Mouse (Mus musculus): Measurements from ENCODE around the gene Eif1. TPM values are rescaled to one million over a fixed set of nuclear protein-coding genes. Genes with fewer than 3 reads are reported as not detected.

Gene Eif1
- total RNA-seq (2014; rRNA removed; ENCODE audit: low replicate concordance) (64.1 and 105 TPM in 2 replicates), polyA plus RNA-seq (2015; fragmentation: Nextera tagmentation; extraction: Ambion mirVana) (1,927 and 2,123 TPM in 2 replicates)

- Histone ChIP-seq H3K27me3 (ENCODE audit: control insufficient read depth, insufficient read depth, low read length) (no peaks in the 10 kb centered on the region), H3K27ac (ENCODE audit: low read depth) (peak within 1 kb of the TSS; percentile 98), H3K4me1 (ENCODE audit: control insufficient read depth, insufficient read depth) (no peaks in the 10 kb centered on the region; the same call in 1 of the 2 replicates), H3K9me3 (replicated peaks; ENCODE audit: control insufficient read depth, low read length) (no peaks in the 10 kb centered on the region), H3K9ac (replicated peaks; ENCODE audit: low read depth, low read length) (peak within 1 kb of the TSS; percentile 92), H3K4me2 (ENCODE audit: low read depth, low read length) (peak within 1 kb of the TSS; percentile 85), H3K4me3 (ENCODE audit: low read depth, low read length) (peak within 1 kb of the TSS; percentile 80), H3K36me3 (replicated peaks; ENCODE audit: control insufficient read depth, insufficient read depth, low read length) (peaks cover 23% of the 10 kb centered on the region)
- DNase-seq (ENCODE audit: low spot score) (peak; percentile 99), ATAC-seq (ENCODE audit: insufficient read depth, low read depth) (peak; percentile 88)
- TF ChIP-seq EP300 (IDR thresholded peaks at IDR 0.05; ENCODE audit: low read depth) (no peak), CTCF (IDR thresholded peaks at IDR 0.05; ENCODE audit: low read depth) (no peak)
- WGBS, result 2% methylated on average over 46 of the region's 58 CpGs
Measured at GRCm38 (mm10) chr11:100319492-100320171, at the start of gene Eif1. Gene Eif1, plus strand, starts transcription at chr11:100319885.

- Histone ChIP-seq H3K4me2 (ENCODE audit: low read depth, low read length) (no peak overlapping the region), H3K4me1 (ENCODE audit: control insufficient read depth, insufficient read depth) (no peaks in the 10 kb centered on the region), H3K4me3 (ENCODE audit: low read depth, low read length) (no peak overlapping the region), H3K27ac (ENCODE audit: low read depth) (no peak overlapping the region), H3K9me3 (replicated peaks; ENCODE audit: control insufficient read depth, low read length) (no peaks in the 10 kb centered on the region), H3K36me3 (replicated peaks; ENCODE audit: control insufficient read depth, insufficient read depth, low read length) (no peaks in the 10 kb centered on the region), H3K9ac (replicated peaks; ENCODE audit: low read depth, low read length) (no peak overlapping the region), H3K27me3 (ENCODE audit: control insufficient read depth, insufficient read depth, low read length) (no peaks in the 10 kb centered on the region)
- TF ChIP-seq CTCF (IDR thresholded peaks at IDR 0.05; ENCODE audit: low read depth) (no peak), EP300 (IDR thresholded peaks at IDR 0.05; ENCODE audit: low read depth) (no peak)
- DNase-seq (ENCODE audit: low spot score) (no peak), ATAC-seq (ENCODE audit: insufficient read depth, low read depth) (no peak)
- WGBS, result 81% methylated on average over 1 of the region's 1 CpGs
Measured at GRCm38 (mm10) chr11:100271878-100272277, 47.8 kb upstream of the Eif1 start.

- ATAC-seq (ENCODE audit: insufficient read depth, low read depth) (no peak), DNase-seq (ENCODE audit: low spot score) (no peak)
- no peak overlapping the region for H3K4me3 ChIP-seq (ENCODE audit: low read depth, low read length)
- WGBS, result 75% methylated on average over 7 of the region's 7 CpGs
- H3K9ac ChIP-seq (replicated peaks; ENCODE audit: low read depth, low read length), result no peak overlapping the region
- H3K9me3 ChIP-seq (replicated peaks; ENCODE audit: control insufficient read depth, low read length), result no peaks in the 10 kb centered on the region
- no peaks in the 10 kb centered on the region for H3K27me3 ChIP-seq (ENCODE audit: control insufficient read depth, insufficient read depth, low read length)
- TF ChIP-seq EP300 (IDR thresholded peaks at IDR 0.05; ENCODE audit: low read depth) (no peak), CTCF (IDR thresholded peaks at IDR 0.05; ENCODE audit: low read depth) (no peak)
- no peaks in the 10 kb centered on the region for H3K36me3 ChIP-seq (replicated peaks; ENCODE audit: control insufficient read depth, insufficient read depth, low read length)
- no peak overlapping the region for H3K4me2 ChIP-seq (ENCODE audit: low read depth, low read length)
- H3K27ac ChIP-seq (ENCODE audit: low read depth), result no peak overlapping the region
- H3K4me1 ChIP-seq (ENCODE audit: control insufficient read depth, insufficient read depth), result no peaks in the 10 kb centered on the region
Measured at GRCm38 (mm10) chr11:100274719-100275118, 45.0 kb upstream of the Eif1 start.

- ATAC-seq (ENCODE audit: insufficient read depth, low read depth), result no peak
- Histone ChIP-seq H3K4me1 (ENCODE audit: control insufficient read depth, insufficient read depth) (no peaks in the 10 kb centered on the region), H3K4me3 (ENCODE audit: low read depth, low read length) (no peak overlapping the region), H3K9ac (replicated peaks; ENCODE audit: low read depth, low read length) (no peak overlapping the region), H3K4me2 (ENCODE audit: low read depth, low read length) (no peak overlapping the region), H3K36me3 (replicated peaks; ENCODE audit: control insufficient read depth, insufficient read depth, low read length) (no peaks in the 10 kb centered on the region), H3K9me3 (replicated peaks; ENCODE audit: control insufficient read depth, low read length) (no peaks in the 10 kb centered on the region), H3K27ac (ENCODE audit: low read depth) (no peak overlapping the region), H3K27me3 (ENCODE audit: control insufficient read depth, insufficient read depth, low read length) (no peaks in the 10 kb centered on the region)
- DNase-seq (ENCODE audit: low spot score), result no peak
- WGBS, result 57% methylated on average over 5 of the region's 5 CpGs
- TF ChIP-seq CTCF (IDR thresholded peaks at IDR 0.05; ENCODE audit: low read depth) (no peak), EP300 (IDR thresholded peaks at IDR 0.05; ENCODE audit: low read depth) (no peak)
Measured at GRCm38 (mm10) chr11:100275466-100275865, 44.2 kb upstream of the Eif1 start.

- no peak for TF ChIP-seq CTCF (IDR thresholded peaks at IDR 0.05; ENCODE audit: low read depth)
- Histone ChIP-seq H3K9ac (replicated peaks; ENCODE audit: low read depth, low read length) (no peak overlapping the region), H3K9me3 (replicated peaks; ENCODE audit: control insufficient read depth, low read length) (no peaks in the 10 kb centered on the region), H3K27me3 (ENCODE audit: control insufficient read depth, insufficient read depth, low read length) (no peaks in the 10 kb centered on the region), H3K4me2 (ENCODE audit: low read depth, low read length) (no peak overlapping the region), H3K4me1 (ENCODE audit: control insufficient read depth, insufficient read depth) (no peaks in the 10 kb centered on the region), H3K27ac (ENCODE audit: low read depth) (no peak overlapping the region), H3K36me3 (replicated peaks; ENCODE audit: control insufficient read depth, insufficient read depth, low read length) (no peaks in the 10 kb centered on the region), H3K4me3 (ENCODE audit: low read depth, low read length) (no peak overlapping the region)
- DNase-seq (ENCODE audit: low spot score), result no peak
- no peak for ATAC-seq (ENCODE audit: insufficient read depth, low read depth)
- WGBS, result 52% methylated on average over 15 of the region's 15 CpGs
Measured at GRCm38 (mm10) chr11:100277726-100278480, 41.8 kb upstream of the Eif1 start.

Measured in heart, postnatal 0 days (tissue).